Mouse (Mus musculus) thymus, adult 2 months (tissue): ENCODE results near the gene Klhdc8a.

ENCODE experiments used
- CTCF ChIP-seq: fragments of 200-500 bp; IDR thresholded peaks from 2 replicates; pipeline ENCODE4 v1.5.1; 2012; ENCODE audit warnings: mild to moderate bottlenecking, control low read depth, low read length, moderate library complexity, borderline replicate concordance; ENCODE audit not compliant: control insufficient read depth, poor library complexity, insufficient read depth; ENCODE audit errors: extremely low read depth
- POLR2A ChIP-seq: fragments of 200-500 bp; IDR thresholded peaks from 2 replicates; pipeline ENCODE4 v1.6.1; 2012; ENCODE audit warnings: mild to moderate bottlenecking, low read length, control low read depth, moderate library complexity; ENCODE audit not compliant: control insufficient read depth, poor library complexity, insufficient read depth; ENCODE audit errors: extremely low read depth

DNA sequence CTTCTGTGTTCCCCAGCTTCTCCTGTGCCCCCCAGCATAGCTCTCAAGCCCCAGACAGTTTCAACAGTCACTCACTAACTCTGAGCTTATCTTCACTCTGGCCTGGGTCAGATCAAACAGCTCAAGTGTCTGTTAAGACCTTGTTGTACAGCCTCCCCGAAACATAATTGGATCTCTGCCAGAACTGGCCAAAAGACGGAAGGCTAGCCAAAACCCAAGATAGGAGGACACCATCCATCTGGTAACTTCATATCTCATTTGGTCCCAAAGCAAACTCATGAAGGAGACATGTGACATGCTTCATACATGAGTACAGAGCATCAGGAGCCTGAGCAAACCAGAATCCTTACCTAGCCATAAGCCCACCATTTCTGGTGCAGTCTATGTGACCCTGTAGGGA is 13.6 kb downstream of the Klhdc8a start:
- TF ChIP-seq POLR2A (no peak), CTCF (no peak)
